Mouse (Mus musculus): ENCODE measurements around the gene Hps1. TPM values are rescaled to one million over a fixed set of nuclear protein-coding genes. Genes with fewer than 3 reads are reported as not detected.

Hps1 gene
- polyA plus RNA-seq, 1 experiment: not detected

DNA sequence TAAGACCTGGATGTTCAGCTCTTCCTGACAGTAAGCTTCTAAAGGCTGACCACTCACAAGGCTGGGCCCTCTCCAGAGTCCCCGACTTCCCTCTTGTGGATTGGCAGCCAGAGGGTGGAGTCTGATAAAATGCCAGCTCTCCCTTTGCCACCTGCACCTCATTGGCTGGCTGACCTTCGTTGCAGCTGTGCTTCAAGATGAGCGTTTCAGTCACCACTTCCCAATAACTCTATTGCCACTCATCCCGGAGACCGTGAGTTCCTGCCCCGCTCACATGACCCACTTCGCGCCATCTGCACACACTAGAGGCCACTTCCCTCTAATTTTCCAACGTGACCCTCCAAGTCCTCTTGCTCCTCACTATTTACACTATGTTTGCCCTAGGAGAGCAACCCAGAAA is 66.0 kb downstream of the Hps1 start:
- Histone ChIP-seq H3K27ac (ENCODE audit: insufficient read depth, low read depth, low read length) (no peak overlapping the region), H3K4me3 (ENCODE audit: insufficient read depth, low read depth, low read length) (no peak overlapping the region), H3K4me1 (ENCODE audit: control insufficient read depth, insufficient read depth, low read length) (peaks cover 6% of the 10 kb centered on the region)
- TF ChIP-seq POLR2A (IDR thresholded peaks at IDR 0.05; ENCODE audit: insufficient read depth, low read depth, low read length) (no peak), CTCF (IDR thresholded peaks at IDR 0.05; ENCODE audit: insufficient read depth, low read depth, low read length) (no peak)
- 79% methylated on average over 9 of the region's 9 CpGs for WGBS

Other genes with a start within 250 kb of the Hps1 start
- not detected in 2 replicates for gene Loxl4, start 167.2 kb downstream of the Hps1 start, polyA plus RNA-seq (2012; ENCODE audit: insufficient read depth, insufficient read length, low replicate concordance, missing spikeins)
- not detected in 2 replicates for gene Pyroxd2, start 27.2 kb downstream of the Hps1 start, polyA plus RNA-seq (2012; ENCODE audit: insufficient read depth, insufficient read length, low replicate concordance, missing spikeins)